Mouse (Mus musculus) gastrocnemius, postnatal 4 days (tissue): ENCODE data around the gene St3gal3. TPM values are rescaled to one million over a fixed set of nuclear protein-coding genes. Genes with fewer than 3 reads are reported as not detected.

Experiments used
- DNase-seq, 2 experiments: peaks; one replicate each; pipeline ENCODE4 v3.0.0; 2021 to 2022; ENCODE audit warnings: low spot score in 2 of 2, mixed read lengths in 2 of 2
- total RNA-seq, 2 experiments: library from RNA; stranded (reverse); gene quantifications; 2 replicates each; pipeline ENCODE4 v1.2.3; 2021

Gene St3gal3
- total RNA-seq, 2 experiments from 2014 or later = 34.9 to 37.5 TPM

DNA sequence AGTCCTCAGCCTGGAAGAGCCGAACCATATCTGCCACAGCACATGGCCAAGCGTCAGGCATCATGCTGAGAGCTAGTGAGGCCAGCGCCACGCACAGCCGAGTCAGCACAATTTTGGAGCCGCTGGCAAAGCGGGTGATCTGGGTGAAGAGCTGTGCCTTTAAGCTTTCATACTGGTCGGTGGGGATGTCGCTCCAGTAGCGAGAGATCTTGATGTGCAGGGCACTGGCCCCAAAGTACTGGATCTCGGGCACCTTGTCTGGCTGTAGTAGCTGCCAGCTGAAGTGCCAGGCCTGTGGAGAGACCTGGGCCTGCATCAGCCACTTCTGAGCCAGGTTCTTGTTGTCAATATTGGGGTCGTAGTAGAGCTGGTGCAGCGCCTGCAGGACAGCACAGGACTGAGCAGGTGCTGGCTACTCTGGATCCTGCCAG is 222.6 kb downstream of the St3gal3 start:
- no peak for DNase-seq

DNA sequence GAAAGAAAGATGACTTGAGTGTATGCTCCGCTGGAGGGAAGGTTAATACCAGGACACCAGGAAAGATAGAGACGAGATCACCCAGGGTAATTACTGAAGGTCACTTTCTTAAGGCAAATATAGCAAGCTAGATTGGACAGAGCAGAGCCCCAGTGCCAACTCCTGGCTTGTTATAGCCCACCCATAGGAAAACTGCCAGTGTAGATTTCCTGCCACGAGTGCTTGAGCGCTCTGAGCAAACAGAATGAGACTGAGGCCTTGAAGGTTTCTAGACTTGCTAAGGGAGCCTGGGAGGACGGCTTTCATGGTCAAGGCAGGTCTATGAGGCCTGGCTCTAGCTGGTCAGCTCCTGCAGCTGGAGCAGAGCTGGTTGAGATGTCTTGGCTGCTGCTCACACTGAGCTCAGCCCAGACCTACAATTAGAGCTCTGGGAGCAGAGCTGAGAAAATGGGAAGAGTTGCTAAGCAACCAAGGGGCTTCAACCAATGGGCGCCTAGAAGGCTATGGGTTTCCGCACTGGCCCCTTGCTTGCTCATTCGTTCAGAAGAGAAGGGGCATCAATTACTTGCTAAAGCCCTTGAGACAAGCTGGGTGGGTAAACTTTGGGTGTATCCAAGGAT is 225.8 kb downstream of the St3gal3 start:
- DNase-seq = no peak

DNA sequence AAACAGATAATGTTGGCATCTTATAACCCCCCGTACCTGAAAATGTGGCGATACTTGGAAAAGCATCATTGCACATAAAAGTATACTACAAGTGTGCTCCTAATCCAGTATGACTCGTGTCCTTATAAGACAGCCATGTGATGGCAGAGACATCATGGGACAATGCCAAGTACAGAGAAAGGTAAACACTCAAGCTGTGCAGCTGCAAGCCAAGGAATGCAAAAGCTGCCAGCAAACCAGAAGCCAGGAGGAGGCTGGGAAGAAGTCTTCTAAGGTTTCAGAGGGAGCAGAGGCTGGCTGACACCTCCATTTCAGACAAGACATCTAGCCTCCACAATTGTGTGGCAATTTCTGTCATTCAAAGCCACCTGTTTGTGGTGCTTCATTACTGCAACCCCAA is 228.5 kb downstream of the St3gal3 start:
- no peak for DNase-seq

DNA sequence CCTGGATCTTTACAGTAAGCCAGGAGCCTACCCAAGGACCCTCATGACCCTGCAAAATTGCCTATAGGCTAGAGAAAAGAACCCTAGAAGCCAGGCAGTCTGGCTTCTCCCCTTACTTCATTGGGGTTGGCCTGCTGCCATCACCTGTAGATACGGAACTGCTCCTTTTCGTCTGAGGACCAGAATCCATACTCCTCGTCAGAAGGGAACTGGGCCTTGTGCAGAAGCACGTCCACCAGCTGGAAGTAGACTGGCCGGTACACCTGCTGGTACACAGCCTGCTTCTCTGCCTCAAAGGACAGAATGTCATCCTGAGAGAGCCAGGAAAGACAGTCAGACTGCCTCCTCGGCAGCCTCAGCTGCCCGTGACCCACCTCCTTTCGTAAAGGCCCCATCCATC is 230.0 kb downstream of the St3gal3 start:
- no peak for DNase-seq

DNA sequence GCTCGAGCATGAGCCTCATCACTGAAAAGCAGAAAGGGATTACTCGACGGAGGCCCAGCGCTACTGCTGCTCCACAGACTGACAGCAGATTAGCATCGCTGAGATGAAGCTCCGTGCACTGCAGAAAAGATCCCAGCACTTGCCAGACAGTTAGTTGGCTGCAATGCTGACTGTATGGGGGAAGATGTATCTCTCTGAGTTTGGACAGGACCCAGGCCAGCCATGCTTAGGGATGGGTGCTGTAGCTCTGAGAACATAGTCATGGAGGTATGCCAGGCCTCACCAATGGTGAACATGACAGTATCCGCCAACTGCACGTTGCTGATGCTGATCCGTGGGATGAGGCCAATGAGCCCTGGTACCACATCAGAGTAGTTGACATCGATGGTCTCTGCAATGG is 230.6 kb downstream of the St3gal3 start:
- no peak for DNase-seq

DNA sequence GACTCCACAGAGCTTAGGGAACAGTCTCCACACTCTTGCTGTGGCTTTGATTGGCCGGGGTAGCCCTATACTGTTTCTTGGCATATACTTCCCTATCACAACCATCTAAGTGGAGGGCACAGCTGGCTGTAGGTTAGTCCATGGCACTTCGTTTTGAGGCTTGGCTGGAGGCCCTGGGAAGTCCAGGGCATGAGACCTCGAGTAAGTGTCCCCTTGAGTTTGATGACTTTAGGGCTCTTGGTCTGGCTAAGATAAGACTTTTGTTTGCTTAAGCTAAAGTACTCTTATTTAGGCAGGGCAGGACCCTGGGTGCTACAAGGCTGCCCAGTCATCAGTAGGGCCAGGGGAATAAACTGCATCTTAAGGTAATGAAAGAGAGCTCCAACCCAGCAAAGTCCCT is 236.6 kb downstream of the St3gal3 start:
- DNase-seq = no peak

DNA sequence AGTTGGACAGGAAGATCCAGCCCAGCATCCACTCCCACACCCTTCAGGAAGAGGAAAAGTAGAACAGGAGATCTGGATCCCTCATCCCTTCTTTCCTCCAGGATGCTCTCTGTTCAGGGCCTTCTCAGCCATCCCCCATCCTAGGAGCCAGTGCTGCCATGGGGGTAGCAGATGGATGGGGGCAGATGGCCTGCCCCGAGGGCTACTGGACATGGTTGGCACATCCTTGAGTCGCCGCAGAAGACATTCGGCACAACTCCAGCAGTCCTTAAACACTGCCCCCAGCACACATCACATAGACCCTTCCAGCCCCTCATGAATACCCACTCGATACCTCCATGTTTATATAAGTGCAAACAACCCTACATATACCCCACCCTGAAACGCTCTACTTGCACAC is 238.7 kb downstream of the St3gal3 start:
- no peak for DNase-seq

DNA sequence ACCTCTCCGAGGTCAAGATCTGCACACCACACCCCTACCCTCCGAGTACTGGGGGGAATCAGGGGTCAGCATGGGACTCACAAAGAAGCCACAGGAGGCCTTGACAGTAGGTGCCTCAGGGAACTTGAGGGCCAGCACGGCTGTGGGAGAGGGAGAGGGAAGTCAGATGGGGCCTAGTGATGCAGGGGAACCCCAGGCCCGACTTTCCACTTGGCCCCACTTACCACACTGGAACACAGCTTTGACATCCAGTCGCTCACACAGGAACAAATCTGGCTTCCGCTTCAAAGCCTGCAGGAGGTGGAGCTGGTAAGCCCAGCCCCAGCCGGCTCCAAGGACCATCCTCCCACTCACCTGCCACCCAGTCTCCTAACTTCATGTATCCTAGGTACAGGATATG is 239.4 kb downstream of the St3gal3 start:
- DNase-seq = no peak

DNA sequence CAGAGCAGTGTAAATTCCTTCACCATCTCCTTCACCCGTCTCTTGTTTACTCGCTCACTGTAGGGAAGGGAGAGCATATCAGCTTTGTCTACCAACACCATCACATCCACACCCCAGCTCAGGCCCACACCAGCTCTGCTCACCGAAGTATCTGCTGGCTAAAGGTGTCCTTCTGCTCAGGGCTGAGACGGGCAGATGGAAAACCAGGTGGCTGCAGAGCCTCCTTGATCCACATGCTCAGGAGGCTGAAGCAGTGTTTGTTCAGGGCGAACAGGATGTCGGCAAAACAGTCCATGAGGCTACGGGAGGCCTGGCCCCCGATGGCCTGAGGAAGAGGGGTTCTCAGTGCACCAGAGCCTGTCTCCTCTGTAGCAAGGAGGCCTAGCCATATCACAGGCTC is 240.1 kb downstream of the St3gal3 start:
- no peak for DNase-seq

DNA sequence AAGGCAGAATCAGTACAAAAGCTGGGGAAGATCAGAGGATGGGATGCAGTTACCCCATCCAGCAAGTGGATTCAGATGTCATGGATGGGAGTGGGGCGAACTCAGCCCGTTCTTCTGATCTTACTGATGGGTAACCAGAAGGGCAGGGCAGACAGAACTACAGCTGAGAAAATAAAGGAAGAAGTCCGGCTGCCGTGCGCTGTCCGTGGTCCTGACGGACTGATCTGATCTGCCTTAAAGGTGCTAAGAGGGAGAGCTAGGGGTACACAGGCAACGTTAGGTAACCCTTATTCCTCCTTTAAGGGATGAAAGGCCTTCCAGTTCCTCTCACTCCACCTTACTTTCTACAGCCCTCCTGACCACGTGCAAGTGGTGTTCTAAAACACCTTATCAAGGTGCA is 241.3 kb downstream of the St3gal3 start:
- peak in 1 of 2 experiments; percentile 60 for DNase-seq

DNA sequence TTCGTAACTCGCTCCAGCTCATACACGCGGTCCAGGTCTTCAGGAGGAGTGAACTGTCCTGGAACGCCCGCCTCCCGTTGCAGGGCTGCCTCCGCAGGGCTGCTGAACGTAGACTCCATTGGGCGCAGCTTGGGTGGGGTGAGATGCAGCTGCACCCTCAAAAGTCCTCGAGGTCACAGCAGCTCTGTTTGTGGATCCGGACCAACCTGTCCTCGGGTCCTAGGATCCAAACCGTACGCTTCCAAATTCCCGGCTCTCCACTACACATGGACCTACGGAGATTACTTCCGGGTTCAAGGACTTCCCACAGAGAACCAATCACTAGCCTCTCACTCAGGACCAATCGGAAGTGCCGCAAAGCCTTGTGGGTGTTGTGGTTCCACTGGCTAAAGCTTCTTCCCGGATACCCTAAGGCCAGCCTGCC is 243.0 kb downstream of the St3gal3 start, which contains the start of gene Dph2:
Gene Dph2 (minus strand): TSS at position 295 of the 424 bp plus-strand sequence.
- DNase-seq = peak in 1 of 2 experiments; percentile 71

DNA sequence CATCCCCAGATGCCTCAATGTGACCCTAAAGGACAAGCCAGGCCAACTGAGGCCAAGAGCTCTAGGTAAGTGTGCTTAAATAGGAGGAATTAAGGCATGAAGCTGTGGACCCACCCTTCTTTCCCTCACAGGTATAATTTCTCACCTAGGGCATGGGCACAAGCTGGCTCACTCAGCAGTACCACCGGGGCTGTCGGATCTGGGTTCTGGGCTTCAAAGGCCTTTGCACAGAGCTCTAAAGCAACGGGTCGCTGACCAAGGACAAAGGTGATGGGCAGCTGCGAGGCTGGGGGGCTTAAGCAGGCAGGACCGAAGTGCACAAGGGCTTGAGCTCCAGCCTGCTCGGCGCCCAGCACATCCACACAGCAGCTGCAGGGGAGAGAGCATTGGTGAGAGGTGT is 244.0 kb downstream of the St3gal3 start:
- no peak for DNase-seq

DNA sequence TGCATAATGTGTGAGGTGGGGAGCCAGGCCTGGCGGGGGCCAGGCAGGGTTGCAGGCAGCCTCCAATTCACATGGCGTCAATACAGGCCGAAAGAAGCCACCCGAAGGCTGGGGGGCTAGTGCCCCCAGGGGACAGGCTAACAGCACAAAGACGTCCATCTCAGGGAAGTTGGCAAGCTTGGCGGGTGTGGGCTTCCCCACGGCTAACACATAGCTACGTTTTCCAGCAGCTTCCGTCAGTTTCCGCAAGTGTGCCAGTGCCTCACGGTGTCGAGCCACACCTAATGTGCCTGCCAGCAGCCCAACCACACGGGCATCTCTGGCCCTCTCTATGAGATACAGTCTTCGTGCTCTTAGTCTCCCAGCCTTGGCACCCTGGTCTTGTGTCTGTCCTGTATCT is 244.7 kb downstream of the St3gal3 start:
- DNase-seq = no peak

DNA sequence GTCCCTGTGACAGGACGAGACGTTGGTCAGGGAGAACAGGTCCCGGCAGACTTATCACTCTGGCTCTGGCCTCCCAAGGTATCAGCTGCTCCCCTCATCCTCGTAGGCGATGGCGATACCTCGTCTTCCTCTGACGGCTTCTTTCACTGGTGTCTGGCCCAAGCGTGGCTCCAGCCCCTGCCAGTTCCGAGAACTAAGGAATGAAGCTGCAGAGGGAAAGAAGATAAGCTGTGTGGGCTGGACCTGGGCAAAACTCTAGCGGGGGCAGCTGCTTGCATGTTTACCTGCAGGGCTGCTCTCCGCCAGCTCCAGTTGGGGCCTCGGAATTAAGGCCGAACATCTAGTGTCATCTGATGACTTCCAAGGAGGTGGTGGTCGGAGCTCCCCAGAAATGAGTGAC is 245.2 kb downstream of the St3gal3 start:
- DNase-seq = no peak

DNA sequence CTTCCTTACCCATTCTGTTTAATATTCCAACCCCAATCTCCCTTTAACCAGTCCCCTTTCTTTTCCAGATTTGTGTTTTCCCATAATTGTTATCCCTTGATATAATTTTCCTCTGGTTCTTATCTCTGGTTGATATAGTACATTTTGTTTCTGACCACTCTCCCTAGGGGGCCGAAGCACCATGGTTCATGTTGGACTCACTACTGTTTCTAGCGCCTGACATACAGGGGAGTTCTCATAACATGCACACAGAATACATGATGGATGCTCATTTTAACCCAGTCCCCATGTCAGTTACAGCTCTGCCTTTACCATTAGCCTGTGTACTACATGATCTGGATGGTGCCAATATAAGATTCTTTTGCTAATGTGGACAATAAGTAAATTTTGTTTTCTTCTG is 246.8 kb downstream of the St3gal3 start:
- DNase-seq = no peak

DNA sequence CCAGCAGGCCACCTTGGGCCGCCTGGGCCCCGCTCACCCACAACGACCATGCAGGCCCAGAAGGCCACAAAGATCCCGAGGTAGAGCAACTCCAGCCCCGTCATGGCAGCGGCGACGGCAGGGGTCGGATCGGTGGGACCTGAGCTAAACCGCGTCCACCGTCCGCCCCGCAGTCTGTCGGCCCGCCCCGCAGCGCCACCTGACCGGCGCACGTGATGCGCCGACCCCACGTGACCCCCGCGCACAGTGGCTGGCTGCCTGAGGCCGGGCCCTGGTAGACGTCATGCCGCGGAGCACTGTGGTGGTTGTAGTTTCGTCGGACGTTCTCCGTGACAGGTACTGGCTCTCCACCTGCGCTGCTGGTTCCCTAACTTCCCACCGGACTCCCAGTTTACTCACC is 247.6 kb downstream of the St3gal3 start, which contains the start of gene Atp6v0b:
Gene Atp6v0b (minus strand): TSS at position 201 of the 400 bp plus-strand sequence.
- peak; percentile 91 to 93 for DNase-seq

DNA sequence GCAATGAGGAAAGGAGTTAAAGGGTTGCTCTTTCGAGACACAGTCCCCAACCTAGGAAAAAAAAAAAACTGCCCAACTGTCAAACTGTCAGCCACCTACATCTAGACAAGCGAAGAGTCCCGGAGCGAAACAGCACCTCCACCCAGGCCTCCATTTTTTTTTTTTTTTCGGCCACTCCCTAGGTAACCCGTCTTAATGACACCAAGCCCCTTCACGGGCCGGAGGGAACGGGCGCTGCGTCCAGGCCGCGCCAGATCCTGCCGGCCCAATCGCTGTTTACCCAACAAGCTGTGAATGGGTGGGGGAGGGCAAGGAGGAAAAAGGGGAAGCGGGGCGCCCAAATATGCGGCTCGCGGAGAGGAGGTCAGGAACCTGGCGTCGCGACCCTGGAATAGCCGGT is 248.1 kb downstream of the St3gal3 start:
- no peak for DNase-seq

DNA sequence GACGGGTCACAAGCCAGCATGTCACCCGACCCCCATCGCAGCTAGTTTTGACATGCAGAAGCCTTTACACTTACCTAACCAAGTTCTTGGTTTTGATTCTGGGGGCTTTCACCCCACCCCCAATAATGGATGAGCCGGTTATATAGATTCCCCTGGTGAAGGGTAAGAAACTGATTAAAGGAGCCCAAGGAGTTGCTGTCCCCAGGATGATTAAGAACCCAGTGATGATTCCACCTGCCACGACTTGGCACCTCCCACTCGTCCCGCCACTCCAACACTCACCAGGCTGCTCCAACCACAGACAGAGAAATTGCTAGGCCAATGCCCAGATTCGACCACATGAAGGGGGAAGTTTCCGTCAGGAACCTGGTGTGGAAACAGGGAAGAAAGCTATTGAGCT is 248.7 kb downstream of the St3gal3 start:
- DNase-seq = no peak

DNA sequence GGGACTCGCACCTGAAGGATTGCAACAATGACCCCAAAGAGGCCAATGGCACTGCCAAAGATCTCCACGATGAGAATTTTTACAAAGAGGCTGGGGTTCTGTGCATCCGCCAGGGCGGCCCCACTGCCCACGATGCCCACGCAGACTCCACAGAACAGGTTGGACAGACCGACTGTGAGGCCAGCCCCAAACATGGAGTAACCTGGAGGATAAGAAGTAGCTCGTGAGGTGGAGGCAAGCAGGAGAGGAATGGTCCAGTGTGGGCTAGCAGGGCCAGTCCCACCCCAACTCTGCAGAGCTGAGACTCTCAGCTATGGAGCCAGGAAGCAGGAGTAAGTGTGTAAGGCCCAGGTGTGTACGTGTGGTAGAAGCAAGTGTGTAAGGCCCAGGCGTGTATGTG is 249.6 kb downstream of the St3gal3 start:
- no peak for DNase-seq

DNA sequence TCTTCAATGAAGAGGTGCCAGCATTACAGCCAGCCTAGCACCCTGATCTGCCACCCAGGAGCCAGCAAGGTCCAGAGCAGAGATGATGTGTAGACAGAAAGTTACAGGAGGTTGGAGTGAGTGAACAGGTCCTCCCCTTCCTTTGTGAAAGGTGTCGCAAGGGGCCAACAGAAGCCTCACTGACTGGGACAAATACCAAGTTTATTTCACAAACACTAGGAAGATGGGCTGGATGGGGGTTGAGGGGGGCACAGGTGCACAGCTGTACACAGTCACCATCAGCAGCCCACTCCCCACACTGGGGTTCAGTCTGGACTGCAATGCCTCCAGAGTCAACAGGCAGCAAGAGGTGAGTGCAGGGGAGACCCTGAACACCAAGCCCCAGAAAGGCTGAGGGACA is 250.6 kb downstream of the St3gal3 start:
- DNase-seq = no peak

DNA sequence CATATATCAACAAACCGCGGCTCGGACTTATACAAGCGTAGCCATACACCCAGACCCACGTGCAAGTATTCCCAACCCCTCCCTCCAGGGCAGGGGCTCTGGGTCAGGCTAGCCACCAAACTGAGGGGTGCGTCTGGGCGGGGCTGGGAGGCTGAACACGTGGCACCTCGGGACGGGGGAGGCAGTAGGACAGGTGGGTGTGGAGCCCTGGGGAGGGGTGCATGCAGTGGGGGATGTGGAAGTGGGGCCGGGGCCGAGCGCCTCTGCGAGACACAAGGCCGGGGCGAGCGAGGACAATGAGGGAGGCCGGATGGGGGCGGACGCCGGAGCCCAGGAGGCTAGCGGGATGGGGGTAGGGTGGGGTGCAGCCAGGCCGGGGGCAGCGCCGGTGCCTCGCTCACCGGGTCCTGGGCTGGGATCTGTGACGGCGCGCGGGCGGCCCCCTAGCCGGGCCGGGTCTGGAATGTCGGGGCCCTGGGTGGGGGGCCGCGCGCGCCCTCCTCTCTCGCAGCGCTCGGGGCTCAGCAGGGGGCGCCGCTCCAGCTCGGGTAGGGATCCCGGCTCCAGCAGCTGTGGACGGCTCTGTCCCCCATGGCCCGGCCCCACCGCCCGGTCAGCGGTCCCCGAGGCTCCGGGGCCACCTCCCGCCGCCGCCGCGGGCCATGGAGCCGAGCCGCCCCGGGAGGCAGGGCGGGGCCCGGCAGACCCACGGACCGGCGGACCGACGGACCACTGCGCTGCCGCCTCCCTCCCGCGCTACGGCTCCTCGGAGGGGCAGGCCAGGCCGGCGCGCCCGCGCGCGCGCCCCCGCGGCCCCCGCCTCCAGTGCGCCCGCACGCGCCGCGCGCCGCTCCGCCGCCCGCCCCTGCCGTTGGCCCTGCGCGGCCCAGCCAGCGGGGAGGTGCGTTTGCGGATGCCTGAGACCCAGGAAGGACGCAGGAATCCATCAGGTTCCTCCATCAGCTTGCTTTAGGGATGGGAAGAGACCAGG is 251.7 kb downstream of the St3gal3 start, which contains the start of gene B4galt2:
Gene B4galt2 (minus strand): TSS at position 787 of the 991 bp plus-strand sequence.
- DNase-seq = peak; percentile 57 to 67
